Comparison of ENCODE assay signal across 18 mouse cellular contexts in genomic region chr4:153543900-153544648, GRCm38 (mm10).
DNase-seq lines count a peak whose midpoint lies in the region; ATAC-seq and TF ChIP-seq lines count a peak whose summit lies in the region.
"Had no signal": no experiment of that assay in that cellular context is flagged by ENCODE, and none has a peak within 500 bp of the region (broad histone marks: within the 10 kb centered on the region; RNA-seq: fewer than 3 reads in every experiment).

No protein-coding gene starts in this region.

- no peak overlapping the region for H3K27ac ChIP-seq in kidney, adult 2 months (ENCODE audit: insufficient read depth, low read depth, low read length)
- no peak overlapping the region for H3K27ac ChIP-seq in kidney, embryonic 16.5 days (ENCODE audit: low read length)
- peak overlapping the region; percentile 84; the same call in 1 of the 2 replicates for H3K27ac ChIP-seq in neural tube, embryonic 13.5 days (replicated peaks)
- no peak overlapping the region for H3K27ac ChIP-seq in stomach, postnatal 0 days (replicated peaks)
- no peak overlapping the region for H3K27ac ChIP-seq in gastrocnemius, adult 2 months
- H3K27ac ChIP-seq: forebrain, embryonic 13.5 days; hindbrain, postnatal 0 days; liver, embryonic 13.5 days had no signal

- no peak overlapping the region for H3K4me3 ChIP-seq in kidney, adult 2 months (ENCODE audit: insufficient read depth, low read depth, low read length)
- H3K4me3 ChIP-seq in kidney, embryonic 16.5 days (ENCODE audit: low read length): no peak overlapping the region
- no peak overlapping the region for H3K4me3 ChIP-seq in neural tube, embryonic 13.5 days
- no peak overlapping the region for H3K4me3 ChIP-seq in stomach, postnatal 0 days (ENCODE audit: low read depth, low read length)
- no peak overlapping the region for H3K4me3 ChIP-seq in lung, adult 2 months (replicated peaks; ENCODE audit: extremely low read depth, low read depth, low read length)
- H3K4me3 ChIP-seq in gastrocnemius, adult 2 months: no peak overlapping the region
- H3K4me3 ChIP-seq: forebrain, embryonic 13.5 days; liver, embryonic 13.5 days had no signal

- no peak for TF ChIP-seq EP300 in stomach, postnatal 0 days (optimal IDR thresholded peaks at IDR 0.05)

- no peak for ATAC-seq in kidney, embryonic 16.5 days (ENCODE audit: low FRiP score, low TSS enrichment)
- no peak for ATAC-seq in neural tube, embryonic 13.5 days (ENCODE audit: low read depth)
- peak; percentile 88 for ATAC-seq in stomach, postnatal 0 days (ENCODE audit: low FRiP score, low TSS enrichment)
- ATAC-seq: forebrain, embryonic 13.5 days; hindbrain, postnatal 0 days; Patski had no signal

- no peak overlapping the region for H3K9ac ChIP-seq in kidney, embryonic 16.5 days (replicated peaks; ENCODE audit: low read length)
- no peak overlapping the region for H3K9ac ChIP-seq in neural tube, embryonic 13.5 days
- H3K9ac ChIP-seq in stomach, postnatal 0 days (ENCODE audit: low read length): peak overlapping the region; percentile 8; the same call in 1 of the 2 replicates
- H3K9ac ChIP-seq: forebrain, embryonic 13.5 days; liver, embryonic 13.5 days had no signal

- H3K36me3 ChIP-seq in kidney, adult 2 months (ENCODE audit: control insufficient read depth, insufficient read depth, low read length): no peaks in the 10 kb centered on the region
- H3K36me3 ChIP-seq in kidney, embryonic 16.5 days (ENCODE audit: insufficient read depth, low read length): no peaks in the 10 kb centered on the region
- no peaks in the 10 kb centered on the region for H3K36me3 ChIP-seq in neural tube, embryonic 13.5 days
- H3K36me3 ChIP-seq in stomach, postnatal 0 days (ENCODE audit: control insufficient read depth, insufficient read depth, low read length): no peaks in the 10 kb centered on the region
- H3K36me3 ChIP-seq: liver, embryonic 13.5 days had no signal

- peak; percentile 17 for DNase-seq in kidney, adult 2 months
- no peak for DNase-seq in neural tube, embryonic 10.5 days (ENCODE audit: extremely low spot score, low spot score)
- peak; percentile 0 to 7 for DNase-seq in natural killer cell, adult 2 months (ENCODE audit: low spot score in 2 of 2)
- peak; percentile 54 for DNase-seq in stomach, postnatal 0 days (ENCODE audit: low spot score)
- DNase-seq in lung, adult 2 months: no peak
- DNase-seq in gastrocnemius, adult 2 months: no peak
- DNase-seq: adrenal gland, postnatal 25 days; cerebellum, adult 2 months; heart, postnatal 14 days; kidney, postnatal 4 days; liver, embryonic 13.5 days; thymus, postnatal 36 days had no signal

- intact Hi-C loops in gastrocnemius, adult 2 months (cut with DNase I): no loop called here

- no peak overlapping the region for H3K4me2 ChIP-seq in kidney, embryonic 16.5 days (replicated peaks; ENCODE audit: low read depth, low read length)
- H3K4me2 ChIP-seq in neural tube, embryonic 13.5 days: no peak overlapping the region
- H3K4me2 ChIP-seq in stomach, postnatal 0 days (replicated peaks; ENCODE audit: low read depth): 0 out of 2 replicates have a peak overlapping the region, but pooled peaks have one; percentile 20
- H3K4me2 ChIP-seq: forebrain, embryonic 13.5 days; heart, embryonic 11.5 days; liver, embryonic 13.5 days had no signal

- no peaks in the 10 kb centered on the region for H3K4me1 ChIP-seq in kidney, adult 2 months (ENCODE audit: control insufficient read depth, insufficient read depth, low read length)
- H3K4me1 ChIP-seq in kidney, embryonic 16.5 days (ENCODE audit: insufficient read depth, low read length): peaks cover 17% of the 10 kb centered on the region
- H3K4me1 ChIP-seq in neural tube, embryonic 13.5 days (replicated peaks): peaks cover 72% of the 10 kb centered on the region
- no peaks in the 10 kb centered on the region for H3K4me1 ChIP-seq in stomach, postnatal 0 days (replicated peaks; ENCODE audit: control insufficient read depth, insufficient read depth)
- no peaks in the 10 kb centered on the region for H3K4me1 ChIP-seq in lung, adult 2 months (ENCODE audit: control insufficient read depth, insufficient read depth, low read length)
- H3K4me1 ChIP-seq: liver, embryonic 13.5 days had no signal

- no peak for TF ChIP-seq CTCF in kidney, adult 2 months (conservative IDR thresholded peaks at IDR 0.05; ENCODE audit: insufficient read depth, insufficient read length, low read depth, low read length)
- TF ChIP-seq CTCF in stomach, postnatal 0 days (IDR thresholded peaks at IDR 0.05; ENCODE audit: low read depth): no peak
- no peak for TF ChIP-seq CTCF in lung, adult 2 months (IDR thresholded peaks at IDR 0.05; ENCODE audit: insufficient read depth, low read length)
- TF ChIP-seq CTCF in gastrocnemius, adult 2 months (IDR thresholded peaks at IDR 0.05): no peak

- no peaks in the 10 kb centered on the region for H3K9me3 ChIP-seq in kidney, embryonic 16.5 days (ENCODE audit: low read length)
- no peaks in the 10 kb centered on the region for H3K9me3 ChIP-seq in neural tube, embryonic 13.5 days
- H3K9me3 ChIP-seq in stomach, postnatal 0 days (ENCODE audit: control insufficient read depth, low read length): no peaks in the 10 kb centered on the region
- H3K9me3 ChIP-seq: forebrain, embryonic 13.5 days had no signal

- 32% methylated on average over 24 of the region's 24 CpGs for WGBS in kidney, adult 2 months
- 51% methylated on average over 24 of the region's 24 CpGs for WGBS in kidney, embryonic 16.5 days
- 52% methylated on average over 24 of the region's 24 CpGs for WGBS in neural tube, embryonic 13.5 days
- 28% methylated on average over 24 of the region's 24 CpGs for WGBS in stomach, postnatal 0 days
- 38% methylated on average over 24 of the region's 24 CpGs for WGBS in lung, adult 2 months

- no peak for TF ChIP-seq POLR2A in kidney, adult 2 months (IDR thresholded peaks at IDR 0.05; ENCODE audit: low read depth, low read length)
- TF ChIP-seq POLR2A in lung, adult 2 months (IDR thresholded peaks at IDR 0.05; ENCODE audit: borderline replicate concordance, extremely low read depth, low read depth, low read length): no peak

- H3K27me3 ChIP-seq in kidney, adult 2 months (replicated peaks; ENCODE audit: control insufficient read depth, insufficient read depth, low read length): no peaks in the 10 kb centered on the region
- no peaks in the 10 kb centered on the region for H3K27me3 ChIP-seq in kidney, embryonic 16.5 days (ENCODE audit: insufficient read depth, low read length)
- no peaks in the 10 kb centered on the region; the same call in 1 of the 2 replicates for H3K27me3 ChIP-seq in neural tube, embryonic 13.5 days
- no peaks in the 10 kb centered on the region for H3K27me3 ChIP-seq in stomach, postnatal 0 days (ENCODE audit: control insufficient read depth, insufficient read depth, low read length)
- H3K27me3 ChIP-seq: liver, embryonic 13.5 days; Patski had no signal

Comparison
In these comparisons a context has a peak if more than half of its experiments do, and no peak if none do; other contexts are left out.
1. DNase-seq: peak in kidney, adult 2 months (single experiment), natural killer cell, adult 2 months (2 of 2) and stomach, postnatal 0 days (single experiment); none in neural tube, embryonic 10.5 days (single experiment), lung, adult 2 months (single experiment) and gastrocnemius, adult 2 months (single experiment).